Mouse (Mus musculus) C2C12 (cell line): ENCODE measurements around the gene Dhh. TPM values are rescaled to one million over a fixed set of nuclear protein-coding genes. Genes with fewer than 3 reads are reported as not detected.

ENCODE experiments used
- H3K27me3 ChIP-seq: one replicate; pipeline ENCODE4 v1.6.1; 2011; ENCODE audit not compliant: control insufficient read depth, insufficient read depth, insufficient read length
- H3K36me3 ChIP-seq: one replicate; pipeline ENCODE4 v1.6.1; 2011; ENCODE audit not compliant: control insufficient read depth, insufficient read depth
- H3K4me3 ChIP-seq: one replicate; pipeline ENCODE4 v1.5.1; 2011; ENCODE audit warnings: mild to moderate bottlenecking, control low read depth; ENCODE audit not compliant: poor library complexity, insufficient read depth, severe bottlenecking
- H3K79me2 ChIP-seq: one replicate; pipeline ENCODE4 v1.6.1; 2011; ENCODE audit not compliant: control insufficient read depth, insufficient read depth
- H3K79me3 ChIP-seq: one replicate; pipeline ENCODE4 v1.6.1; 2011; ENCODE audit warnings: low read depth, control low read depth
- H3ac ChIP-seq: one replicate; pipeline ENCODE3; 2011; ENCODE audit warnings: low read depth; ENCODE audit not compliant: control insufficient read depth, insufficient read length
- CEBPB ChIP-seq: IDR thresholded peaks from one replicate; pipeline ENCODE4 v1.6.1; 2011; ENCODE audit warnings: low read depth, mild to moderate bottlenecking, control low read depth, moderate library complexity
- CTCF ChIP-seq: IDR thresholded peaks from one replicate; pipeline ENCODE4 v1.5.1; 2011; ENCODE audit not compliant: control insufficient read depth, insufficient read depth, insufficient read length
- FOSL1 ChIP-seq: IDR thresholded peaks from one replicate; pipeline ENCODE4 v1.8.0; 2011; ENCODE audit warnings: mild to moderate bottlenecking, low read length; ENCODE audit not compliant: poor library complexity, insufficient read depth, severe bottlenecking
- MAX ChIP-seq: IDR thresholded peaks from one replicate; pipeline ENCODE4 v1.6.1; 2011; ENCODE audit warnings: mild to moderate bottlenecking, control low read depth
- MYOD1 ChIP-seq: IDR thresholded peaks from one replicate; pipeline ENCODE4 v1.6.1; 2011; ENCODE audit warnings: low read depth; ENCODE audit not compliant: control insufficient read depth, insufficient read length
- MYOG ChIP-seq: IDR thresholded peaks from one replicate; pipeline ENCODE4 v1.6.1; 2011; ENCODE audit not compliant: control insufficient read depth, insufficient read length; ENCODE audit errors: extremely low read depth
- USF1 ChIP-seq: IDR thresholded peaks from one replicate; pipeline ENCODE4 v1.6.1; 2011; ENCODE audit warnings: low read depth, mild to moderate bottlenecking, control low read depth, moderate library complexity
- polyA plus RNA-seq: library from polyadenylated mRNA; unstranded; fragments of >200 nt; fragmentation: generic; extraction: Trizol; gene quantifications from one replicate; pipeline ENCODE4 v1.2.1, GENCODE M21; 2012; ENCODE audit warnings: missing spikeins

Gene Dhh
- polyA plus RNA-seq, 1 experiment: 0.16 TPM

DNA sequence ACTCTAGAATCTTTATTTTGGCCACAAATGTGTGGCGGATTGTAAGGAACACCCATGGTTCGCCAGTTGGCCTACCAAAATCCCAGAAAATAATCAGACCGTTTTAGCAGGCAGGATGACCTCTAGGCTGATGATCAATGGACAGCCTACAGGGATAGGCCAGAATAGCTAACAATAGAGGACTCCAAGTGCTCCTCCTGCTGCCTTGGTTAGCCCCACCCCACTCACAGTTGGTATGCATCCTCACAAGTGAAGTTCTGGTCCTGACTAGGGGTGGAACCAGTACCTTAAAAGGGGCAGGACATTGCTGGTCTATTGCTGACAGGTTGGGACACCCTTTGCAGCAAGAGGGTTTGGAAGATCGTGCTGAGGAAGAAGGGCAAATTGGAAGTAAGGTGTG lies 5.3 kb downstream of the Dhh start:
- H3ac ChIP-seq: no peak overlapping the region
- H3K36me3 ChIP-seq: no peaks in the 10 kb centered on the region
- no peaks in the 10 kb centered on the region for H3K79me3 ChIP-seq
- H3K79me2 ChIP-seq: no peaks in the 10 kb centered on the region
- TF ChIP-seq MAX: no peak
- TF ChIP-seq FOSL1: no peak
- no peak for TF ChIP-seq MYOG
- no peak for TF ChIP-seq CTCF
- TF ChIP-seq MYOD1: no peak
- TF ChIP-seq CEBPB: no peak
- no peak for TF ChIP-seq USF1
- H3K27me3 ChIP-seq: peaks cover 12% of the 10 kb centered on the region
- no peak overlapping the region for H3K4me3 ChIP-seq

DNA sequence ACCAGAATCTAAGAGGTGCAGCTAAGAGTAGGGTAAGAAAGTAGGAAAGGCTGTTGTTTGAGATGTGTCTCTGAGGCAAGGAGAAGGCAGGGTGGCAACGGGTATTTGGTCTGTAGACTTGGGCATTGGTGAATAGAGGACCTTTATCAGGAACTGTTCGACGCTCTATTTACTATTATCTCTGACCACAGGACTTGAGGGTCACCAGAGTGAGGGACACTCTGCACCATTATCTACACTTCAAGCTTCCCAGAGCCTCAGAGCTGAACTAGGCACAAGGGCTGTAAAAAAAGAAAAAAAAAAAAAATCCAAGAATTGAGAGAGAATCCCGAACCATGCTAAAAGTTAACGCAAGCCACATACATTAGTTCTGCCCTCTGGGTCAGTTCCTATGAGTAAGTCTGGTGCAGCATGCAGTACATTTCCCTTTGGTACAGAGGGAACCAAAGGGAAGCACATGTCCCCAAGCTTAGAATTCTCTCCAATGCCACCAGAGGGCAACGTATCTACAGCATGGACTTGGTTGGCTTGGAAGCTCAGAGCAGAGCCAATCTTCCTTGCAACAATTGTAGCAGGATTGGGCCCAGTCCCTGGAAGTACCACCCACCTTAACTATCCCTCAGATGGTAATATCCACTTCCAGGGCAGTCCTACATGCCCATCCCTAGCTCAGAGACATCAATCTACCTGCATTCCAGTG lies 6.3 kb downstream of the Dhh start:
- Histone ChIP-seq H3K79me2 (no peaks in the 10 kb centered on the region), H3K79me3 (no peaks in the 10 kb centered on the region), H3K27me3 (peaks cover 4% of the 10 kb centered on the region), H3K4me3 (no peak overlapping the region), H3K36me3 (no peaks in the 10 kb centered on the region), H3ac (no peak overlapping the region)
- TF ChIP-seq FOSL1 (no peak), USF1 (no peak), MYOD1 (no peak), CEBPB (no peak), CTCF (peak; percentile 68), MYOG (no peak), MAX (peak; percentile 96)

DNA sequence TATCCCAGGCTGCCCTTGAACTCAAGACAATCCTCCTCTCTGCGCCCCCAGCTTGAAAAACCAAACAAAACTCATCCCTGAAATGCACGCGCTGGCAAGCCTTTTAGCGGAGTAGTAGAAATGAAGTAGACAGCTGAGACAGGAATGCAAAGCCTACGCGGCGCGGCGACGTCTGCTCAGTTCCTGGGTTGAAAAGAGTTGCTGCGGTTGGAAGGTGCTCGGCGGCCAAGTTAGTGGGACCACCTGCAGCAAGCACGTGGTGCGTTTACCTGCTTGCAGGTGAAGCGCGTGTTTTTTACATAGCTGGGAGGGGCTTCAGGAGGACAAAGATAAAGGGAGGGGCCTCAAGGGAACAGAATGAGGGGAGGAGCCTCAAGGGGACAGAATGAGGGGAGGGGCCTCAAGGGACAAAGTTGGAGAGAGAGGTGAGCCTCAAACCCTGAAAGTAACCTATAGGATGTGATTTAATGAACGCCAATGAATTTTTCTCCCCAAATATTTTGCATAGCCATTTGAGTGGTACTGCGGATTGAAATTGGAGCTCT lies 7.1 kb downstream of the Dhh start:
- Histone ChIP-seq H3K27me3 (peaks cover 4% of the 10 kb centered on the region), H3K4me3 (no peak overlapping the region), H3ac (no peak overlapping the region), H3K79me2 (no peaks in the 10 kb centered on the region), H3K36me3 (no peaks in the 10 kb centered on the region), H3K79me3 (no peaks in the 10 kb centered on the region)
- TF ChIP-seq MYOD1: no peak
- no peak for TF ChIP-seq MYOG
- TF ChIP-seq CTCF: no peak
- TF ChIP-seq FOSL1: no peak
- TF ChIP-seq MAX: no peak
- no peak for TF ChIP-seq USF1
- TF ChIP-seq CEBPB: no peak

DNA sequence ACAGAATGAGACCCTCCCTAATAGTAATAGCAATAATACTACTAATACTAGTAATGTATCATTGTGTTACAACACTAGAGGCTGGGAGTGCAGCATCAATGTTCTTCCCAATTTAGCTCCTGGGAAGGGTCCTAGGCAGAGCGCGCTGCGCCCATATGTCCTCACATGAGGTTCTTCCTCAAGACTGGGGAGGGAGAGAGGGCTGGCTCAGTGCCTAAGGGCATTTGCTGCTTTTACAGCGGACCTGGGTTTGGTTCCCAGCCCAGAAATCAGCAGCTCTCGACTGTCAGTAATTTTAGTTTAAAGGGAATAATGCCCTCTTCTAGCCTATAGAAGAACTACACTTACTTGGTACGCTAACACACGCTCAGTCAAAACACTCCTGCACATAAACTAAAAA lies 10.8 kb downstream of the Dhh start:
- Histone ChIP-seq H3K36me3 (no peaks in the 10 kb centered on the region), H3K27me3 (no peaks in the 10 kb centered on the region), H3K4me3 (no peak overlapping the region), H3K79me2 (no peaks in the 10 kb centered on the region), H3ac (no peak overlapping the region), H3K79me3 (no peaks in the 10 kb centered on the region)
- TF ChIP-seq MYOD1 (no peak), USF1 (no peak), CTCF (no peak), FOSL1 (no peak), MYOG (no peak), MAX (no peak), CEBPB (no peak)

DNA sequence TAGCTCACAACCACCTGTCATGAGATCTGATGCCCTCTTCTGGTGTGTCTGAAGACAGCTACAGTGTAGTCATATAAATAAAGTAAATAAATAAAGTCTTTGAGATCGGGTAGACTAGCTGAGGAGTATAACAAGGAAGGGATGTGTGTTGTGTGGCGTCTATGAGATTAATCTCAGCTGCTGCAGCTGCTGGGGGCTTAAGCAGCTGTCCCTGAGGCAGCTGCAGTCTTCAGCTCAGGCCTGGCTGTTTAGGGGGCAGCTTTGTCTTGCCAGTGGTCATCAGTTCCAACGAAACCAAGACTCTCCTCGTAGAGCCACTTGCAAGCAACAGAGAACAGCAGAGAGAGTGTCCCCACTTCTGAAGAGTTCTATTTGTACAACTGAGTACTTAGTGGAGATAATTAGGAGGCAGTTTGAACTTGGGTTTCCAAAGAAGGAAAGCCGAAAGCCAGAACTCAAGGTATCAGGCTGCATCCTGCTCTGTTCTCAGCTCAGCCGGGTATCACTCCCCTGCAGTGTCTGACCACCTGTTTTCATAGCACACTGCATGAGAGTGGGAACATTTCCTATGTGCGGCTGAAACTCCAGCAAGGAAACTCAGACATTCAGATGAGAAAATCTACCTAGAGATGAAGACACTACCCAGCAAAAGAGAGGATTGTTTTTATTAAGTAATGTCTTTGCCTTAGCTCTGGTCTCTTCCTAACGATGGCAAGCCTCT lies 11.5 kb downstream of the Dhh start:
- Histone ChIP-seq H3ac (no peak overlapping the region), H3K79me3 (no peaks in the 10 kb centered on the region), H3K27me3 (no peaks in the 10 kb centered on the region), H3K4me3 (no peak overlapping the region), H3K36me3 (no peaks in the 10 kb centered on the region), H3K79me2 (no peaks in the 10 kb centered on the region)
- TF ChIP-seq MYOD1: no peak

DNA sequence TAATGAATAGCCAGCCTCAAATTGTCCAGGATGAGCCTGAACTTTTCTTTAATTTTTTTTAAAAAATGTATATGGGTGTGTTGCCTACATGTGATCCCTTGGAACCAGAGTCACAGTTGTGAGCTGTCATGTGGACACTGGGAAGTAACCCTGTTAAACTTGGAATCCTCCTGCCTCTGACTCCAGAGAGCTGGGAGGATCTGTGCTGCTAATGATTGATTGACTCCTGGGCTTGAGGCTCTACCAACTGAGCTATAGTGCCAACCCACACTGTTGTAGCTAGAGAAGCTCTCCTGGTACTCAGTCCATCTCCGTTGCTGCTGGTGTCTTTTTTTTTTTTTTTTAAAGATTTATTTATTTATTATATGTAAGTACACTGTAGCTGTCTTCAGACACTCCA lies 14.2 kb downstream of the Dhh start:
- peaks cover 2% of the 10 kb centered on the region for H3K36me3 ChIP-seq
- H3K4me3 ChIP-seq: no peak overlapping the region
- H3K79me2 ChIP-seq: peaks cover 15% of the 10 kb centered on the region
- H3K79me3 ChIP-seq: peaks cover 5% of the 10 kb centered on the region
- H3ac ChIP-seq: no peak overlapping the region
- TF ChIP-seq USF1: no peak
- no peak for TF ChIP-seq MYOG
- TF ChIP-seq CTCF: no peak
- TF ChIP-seq FOSL1: no peak
- no peak for TF ChIP-seq CEBPB
- no peak for TF ChIP-seq MAX
- TF ChIP-seq MYOD1: no peak
- no peaks in the 10 kb centered on the region for H3K27me3 ChIP-seq
